Mouse (Mus musculus): ENCODE results near the gene Aebp2.
A peak's percentile ranks its signal among the peaks of the same experiment; 100 is the strongest.

Gene Aebp2

DNA sequence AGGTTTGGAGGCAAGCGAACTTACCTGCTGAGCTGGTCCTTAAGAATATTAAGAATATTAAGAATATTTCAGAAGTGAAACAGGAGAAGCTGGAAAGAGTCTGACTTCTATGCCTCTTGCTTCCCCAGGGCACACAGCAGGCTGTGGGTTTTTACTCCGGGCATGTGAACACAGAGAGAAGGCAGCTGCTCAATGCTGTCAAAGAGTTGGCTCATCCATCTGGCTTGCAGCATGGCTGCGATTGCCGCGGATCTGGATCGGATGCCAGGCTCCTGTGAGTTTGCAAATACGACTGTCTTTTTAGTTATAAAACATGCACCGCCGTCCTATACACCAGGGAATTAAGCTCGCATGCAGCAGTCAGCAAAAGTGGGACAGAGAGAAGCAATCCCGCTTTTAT, 75.5 kb downstream of the Aebp2 start:
- peak; percentile 28 for DNase-seq (ENCODE audit: low spot score)

DNA sequence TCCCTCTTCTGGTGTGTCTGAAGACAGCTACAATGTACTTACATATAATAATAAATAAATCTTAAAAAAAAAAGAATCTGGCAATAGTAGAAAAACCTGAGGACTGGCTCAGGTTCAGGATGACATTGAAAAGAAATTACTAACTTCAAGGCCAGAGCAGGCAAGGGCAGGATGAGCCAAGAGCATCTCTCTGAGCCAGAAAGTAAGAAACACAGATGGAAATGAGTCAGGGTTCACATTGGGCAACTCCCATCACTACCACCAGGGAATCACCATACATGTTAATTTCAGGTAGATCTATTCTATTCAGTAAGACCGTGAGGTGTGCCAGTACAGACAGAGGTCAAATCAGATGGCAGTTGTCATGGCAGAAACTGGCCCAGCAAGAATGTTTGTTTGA, 76.1 kb downstream of the Aebp2 start:
- no peak for DNase-seq (ENCODE audit: low spot score)

DNA sequence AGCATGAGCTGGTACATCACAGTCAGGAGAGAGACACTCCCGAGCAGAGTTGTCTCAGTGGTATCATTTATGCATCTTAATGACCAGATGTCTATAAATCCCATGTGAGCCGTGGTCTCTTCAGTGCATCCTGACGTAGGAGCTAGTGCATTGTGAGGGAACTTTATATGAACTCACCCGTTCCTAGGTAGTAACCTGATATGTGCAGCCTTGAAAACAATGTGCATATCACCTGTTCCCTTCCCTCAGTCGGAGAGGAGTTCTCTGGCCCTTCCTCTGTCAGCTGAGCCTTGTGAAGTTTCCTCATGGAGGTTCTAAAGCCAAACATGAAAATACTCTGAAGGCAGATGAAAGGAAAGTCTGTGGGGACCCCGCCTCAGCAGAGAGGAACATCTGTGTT, 78.8 kb downstream of the Aebp2 start:
- DNase-seq (ENCODE audit: low spot score), result no peak

DNA sequence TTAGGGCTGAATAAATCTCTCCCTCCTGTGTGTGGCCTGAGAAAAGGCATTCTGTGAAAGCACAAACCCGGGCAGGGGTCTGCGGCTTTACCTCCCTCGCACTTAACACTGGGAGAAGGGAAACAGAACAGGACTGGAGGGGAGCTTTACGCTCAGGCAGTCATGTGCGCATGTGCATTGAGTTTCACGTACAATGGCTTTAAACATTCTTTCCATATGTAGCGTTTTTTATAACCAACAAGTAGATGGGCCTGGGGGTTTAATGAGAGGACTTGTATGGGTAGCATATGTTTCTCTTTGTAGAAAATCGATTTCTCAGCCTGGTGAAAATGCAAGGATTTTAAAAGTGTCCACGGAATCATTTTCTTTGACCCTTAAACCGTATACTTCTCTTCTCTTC, 82.7 kb downstream of the Aebp2 start:
- no peak for DNase-seq (ENCODE audit: low spot score)

DNA sequence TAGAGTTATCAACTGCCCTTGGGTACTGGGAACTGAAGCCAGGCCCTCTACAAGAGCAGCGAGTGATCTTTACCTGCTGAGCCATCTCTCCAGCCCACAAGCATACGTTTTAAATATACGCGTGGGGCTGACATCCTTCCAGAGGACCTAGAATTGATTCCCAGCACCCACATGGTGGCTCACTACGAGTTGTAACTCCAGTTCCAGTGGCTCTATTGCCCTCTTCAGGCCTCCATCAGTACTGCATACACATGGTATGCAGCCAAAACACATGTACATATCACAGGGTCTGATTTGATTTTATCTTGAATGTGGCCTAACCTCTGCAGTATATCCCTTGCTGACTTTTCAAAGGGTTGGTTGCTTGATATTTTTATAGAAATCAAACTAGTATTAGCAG, 83.6 kb downstream of the Aebp2 start:
- DNase-seq (ENCODE audit: low spot score), result no peak

DNA sequence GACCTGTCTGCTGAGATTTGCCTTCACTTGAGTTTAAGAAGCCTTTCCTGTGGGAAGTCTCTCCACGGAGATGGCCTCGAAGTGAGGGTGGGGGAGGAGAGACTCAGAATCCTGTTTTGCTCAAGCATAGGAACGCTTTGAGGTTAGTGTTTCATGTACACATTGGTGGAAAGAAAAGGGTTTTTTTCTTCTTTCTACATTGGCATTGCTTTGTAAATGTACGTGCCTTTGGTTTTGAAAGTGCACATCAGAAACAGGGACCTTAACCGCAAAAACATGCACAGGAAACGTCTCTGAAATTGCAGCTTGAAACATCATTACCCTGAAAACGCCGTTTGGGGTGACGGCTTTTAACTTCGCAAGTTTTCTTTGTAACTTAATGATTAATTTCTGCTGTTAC, 85.6 kb downstream of the Aebp2 start:
- DNase-seq (ENCODE audit: low spot score), result no peak

DNA sequence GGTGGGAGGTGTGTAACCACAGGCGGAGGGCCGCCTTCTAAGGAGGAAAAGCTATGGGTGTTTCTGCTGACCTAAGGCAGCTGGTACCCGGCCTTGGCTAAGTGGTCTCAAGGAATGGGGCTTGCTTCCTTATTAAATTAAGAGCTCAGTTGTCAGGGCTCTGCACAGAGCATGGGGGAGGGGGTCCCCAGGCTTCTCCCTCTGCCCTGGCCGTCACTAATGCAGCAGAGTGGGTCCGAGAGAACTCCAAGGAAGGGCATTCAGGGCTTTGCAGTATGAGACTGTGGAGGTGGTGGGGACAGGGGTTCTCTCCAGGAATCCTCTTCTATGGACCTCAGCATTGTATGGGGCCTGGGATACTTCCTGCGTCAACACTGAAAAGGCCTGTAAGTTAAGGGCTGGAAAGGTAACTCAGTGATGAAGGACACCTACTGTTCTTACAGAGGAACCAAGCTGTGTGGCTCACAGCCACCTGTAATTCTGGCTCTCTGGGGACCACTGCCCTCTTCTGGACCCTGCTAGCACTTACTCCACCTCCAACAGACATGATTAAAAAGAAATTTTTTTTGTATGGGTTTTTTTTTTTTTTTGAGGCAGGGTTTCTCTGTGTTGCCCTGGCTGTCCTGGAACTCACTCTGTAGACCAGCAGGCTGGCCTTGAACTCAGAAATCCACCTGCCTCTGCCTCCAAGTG, 87.1 kb downstream of the Aebp2 start:
- DNase-seq (ENCODE audit: low spot score), result no peak

DNA sequence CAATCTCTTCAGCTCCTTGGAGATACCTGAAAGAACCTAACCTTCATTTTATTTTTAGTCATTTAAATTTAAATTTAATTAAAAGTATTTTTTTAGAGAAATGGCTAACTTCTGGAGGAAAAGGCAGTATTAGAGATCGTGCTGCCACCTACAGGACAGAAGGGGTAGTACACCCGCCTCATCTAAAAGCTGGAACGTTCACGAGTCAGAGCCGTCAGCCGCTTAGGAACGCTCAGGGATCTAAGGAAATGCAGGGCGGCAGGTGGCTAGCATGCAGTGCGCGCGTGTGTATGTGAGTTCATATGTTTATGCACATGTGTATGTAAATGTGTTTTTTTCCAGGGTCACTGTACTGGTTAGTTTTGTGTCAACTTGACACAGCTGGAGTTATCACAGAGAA, 90.3 kb downstream of the Aebp2 start:
- DNase-seq (ENCODE audit: low spot score), result peak; percentile 34

DNA sequence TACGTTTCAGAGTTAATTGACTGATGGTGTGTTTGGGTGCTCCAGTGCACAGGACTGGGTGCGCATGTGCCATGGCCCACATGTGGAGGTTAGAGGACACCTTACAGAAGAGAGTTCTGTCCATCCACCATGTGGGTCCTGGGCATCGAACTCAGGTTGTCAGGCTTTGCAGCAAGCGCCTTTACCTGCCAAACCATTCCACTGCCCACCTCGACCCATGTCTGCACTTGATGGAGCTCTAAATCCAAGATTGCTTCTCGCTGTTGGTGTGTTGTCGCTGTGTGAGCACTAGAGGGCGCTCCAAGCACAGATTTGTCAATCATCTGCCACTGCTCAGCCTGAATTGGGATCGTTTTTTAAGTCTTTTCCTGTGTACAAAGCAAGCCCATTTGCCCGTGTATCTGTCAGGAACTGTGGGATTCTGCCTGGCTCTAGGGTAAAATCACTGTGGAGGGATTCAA, 92.5 kb downstream of the Aebp2 start:
- peak; percentile 50 for DNase-seq (ENCODE audit: low spot score)

DNA sequence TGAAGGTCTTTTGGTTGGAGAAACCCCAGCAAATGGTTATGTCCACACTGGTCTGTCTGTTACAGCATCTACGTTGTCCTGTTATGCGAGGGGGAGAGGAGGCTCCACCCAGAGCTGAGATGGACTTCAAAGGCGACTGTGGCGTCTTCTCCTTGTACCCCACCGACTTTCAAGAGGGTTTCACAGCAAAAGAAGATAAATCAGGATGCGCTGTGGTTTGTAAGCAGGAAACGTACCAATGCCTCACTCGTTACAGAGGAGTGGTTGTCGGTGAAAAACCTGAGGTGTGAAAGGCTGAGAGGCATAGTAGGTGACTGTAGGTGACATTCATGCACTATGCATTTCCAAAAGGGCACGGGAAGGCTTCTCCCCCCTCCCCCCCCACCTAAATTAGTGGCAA, 99.6 kb downstream of the Aebp2 start:
- DNase-seq (ENCODE audit: low spot score), result no peak
